Mouse (Mus musculus): ENCODE data around the gene B430306N03Rik.
"Not testable (repeated sequence)": the region's sequence is repeated elsewhere in the genome, so short reads cannot be mapped to it uniquely, and the experiment has no call there.

Gene B430306N03Rik

GRCm38 (mm10) chr17:48315905-48316579, at the start of gene B430306N03Rik:
Gene B430306N03Rik, plus strand, starts transcription at chr17:48316141.
- TF ChIP-seq GATA4 (IDR thresholded peaks at IDR 0.05; ENCODE audit: insufficient replicate concordance, low read length), result not testable (repeated sequence)

GRCm38 (mm10) chr17:48266610-48267304, 49.2 kb upstream of the B430306N03Rik start:
- TF ChIP-seq GATA4 (IDR thresholded peaks at IDR 0.05; ENCODE audit: insufficient replicate concordance, low read length), result no peak

GRCm38 (mm10) chr17:48267591-48267990, 48.4 kb upstream of the B430306N03Rik start:
- TF ChIP-seq GATA4 (IDR thresholded peaks at IDR 0.05; ENCODE audit: insufficient replicate concordance, low read length), result no peak

GRCm38 (mm10) chr17:48268276-48268675, 47.7 kb upstream of the B430306N03Rik start:
- TF ChIP-seq GATA4 (IDR thresholded peaks at IDR 0.05; ENCODE audit: insufficient replicate concordance, low read length), result no peak

GRCm38 (mm10) chr17:48269833-48270232, 46.1 kb upstream of the B430306N03Rik start:
- TF ChIP-seq GATA4 (IDR thresholded peaks at IDR 0.05; ENCODE audit: insufficient replicate concordance, low read length), result no peak

GRCm38 (mm10) chr17:48272158-48272557, 43.8 kb upstream of the B430306N03Rik start:
- TF ChIP-seq GATA4 (IDR thresholded peaks at IDR 0.05; ENCODE audit: insufficient replicate concordance, low read length), result no peak

- TF ChIP-seq GATA4 (IDR thresholded peaks at IDR 0.05; ENCODE audit: insufficient replicate concordance, low read length), result no peak
Measured at GRCm38 (mm10) chr17:48272598-48272997, 43.3 kb upstream of the B430306N03Rik start.

- no peak for TF ChIP-seq GATA4 (IDR thresholded peaks at IDR 0.05; ENCODE audit: insufficient replicate concordance, low read length)
Measured at GRCm38 (mm10) chr17:48274098-48274497, 41.8 kb upstream of the B430306N03Rik start.

- TF ChIP-seq GATA4 (IDR thresholded peaks at IDR 0.05; ENCODE audit: insufficient replicate concordance, low read length), result no peak
Measured at GRCm38 (mm10) chr17:48274885-48275284, 41.1 kb upstream of the B430306N03Rik start.

- no peak for TF ChIP-seq GATA4 (IDR thresholded peaks at IDR 0.05; ENCODE audit: insufficient replicate concordance, low read length)
Measured at GRCm38 (mm10) chr17:48275736-48276135, 40.2 kb upstream of the B430306N03Rik start.

- no peak for TF ChIP-seq GATA4 (IDR thresholded peaks at IDR 0.05; ENCODE audit: insufficient replicate concordance, low read length)
Measured at GRCm38 (mm10) chr17:48278381-48278780, 37.6 kb upstream of the B430306N03Rik start.

- TF ChIP-seq GATA4 (IDR thresholded peaks at IDR 0.05; ENCODE audit: insufficient replicate concordance, low read length), result no peak
Measured at GRCm38 (mm10) chr17:48279002-48279401, 36.9 kb upstream of the B430306N03Rik start.

- TF ChIP-seq GATA4 (IDR thresholded peaks at IDR 0.05; ENCODE audit: insufficient replicate concordance, low read length), result no peak
Measured at GRCm38 (mm10) chr17:48280943-48281738, 34.8 kb upstream of the B430306N03Rik start.

GRCm38 (mm10) chr17:48281739-48282085, 34.2 kb upstream of the B430306N03Rik start:
- no peak for TF ChIP-seq GATA4 (IDR thresholded peaks at IDR 0.05; ENCODE audit: insufficient replicate concordance, low read length)

- no peak for TF ChIP-seq GATA4 (IDR thresholded peaks at IDR 0.05; ENCODE audit: insufficient replicate concordance, low read length)
Measured at GRCm38 (mm10) chr17:48286765-48287164, 29.2 kb upstream of the B430306N03Rik start.

- no peak for TF ChIP-seq GATA4 (IDR thresholded peaks at IDR 0.05; ENCODE audit: insufficient replicate concordance, low read length)
Measured at GRCm38 (mm10) chr17:48287276-48287675, 28.7 kb upstream of the B430306N03Rik start.

All from liver, adult (tissue).